Mouse (Mus musculus): Measurements from ENCODE around the gene Angptl4.

Angptl4 gene

GRCm38 (mm10) chr17:33804205-33804604, 22.6 kb upstream of the Angptl4 start:
- no peak for DNase-seq

- DNase-seq, result no peak
Measured at GRCm38 (mm10) chr17:33802221-33802620, 20.6 kb upstream of the Angptl4 start.

GRCm38 (mm10) chr17:33799277-33799676, 17.6 kb upstream of the Angptl4 start:
- no peak for DNase-seq

- no peak for DNase-seq
Measured at GRCm38 (mm10) chr17:33798306-33798705, 16.7 kb upstream of the Angptl4 start.

GRCm38 (mm10) chr17:33788732-33789131, 7.1 kb upstream of the Angptl4 start:
- DNase-seq, result no peak

- DNase-seq, result no peak
Measured at GRCm38 (mm10) chr17:33786375-33786774, 4.7 kb upstream of the Angptl4 start.

- no peak for DNase-seq
Measured at GRCm38 (mm10) chr17:33784939-33785338, 3.3 kb upstream of the Angptl4 start.

- DNase-seq, result peak in 1 of 2 experiments; percentile 29
Measured at GRCm38 (mm10) chr17:33783408-33783807, 1.8 kb upstream of the Angptl4 start.

- DNase-seq, result no peak
Measured at GRCm38 (mm10) chr17:33782067-33782466, 437 bp upstream of the Angptl4 start.

GRCm38 (mm10) chr17:33780431-33780830, 1.2 kb downstream of the Angptl4 start:
- DNase-seq, result no peak

GRCm38 (mm10) chr17:33779967-33780295, 1.7 kb downstream of the Angptl4 start:
- no peak for DNase-seq

- peak; percentile 33 to 43 for DNase-seq
Measured at GRCm38 (mm10) chr17:33779271-33779966, 2.2 kb downstream of the Angptl4 start.

GRCm38 (mm10) chr17:33775287-33775686, 6.3 kb downstream of the Angptl4 start:
- no peak for DNase-seq

- DNase-seq, result no peak
Measured at GRCm38 (mm10) chr17:33774573-33775155, 7.0 kb downstream of the Angptl4 start.

GRCm38 (mm10) chr17:33773871-33774572, 7.6 kb downstream of the Angptl4 start:
- no peak for DNase-seq

GRCm38 (mm10) chr17:33773426-33773825, 8.2 kb downstream of the Angptl4 start:
- DNase-seq, result no peak

GRCm38 (mm10) chr17:33771617-33772016, 10.0 kb downstream of the Angptl4 start:
- DNase-seq, result no peak

GRCm38 (mm10) chr17:33766389-33766788, 15.2 kb downstream of the Angptl4 start:
- DNase-seq, result no peak

GRCm38 (mm10) chr17:33760255-33761165, 21.1 kb downstream of the Angptl4 start, which contains the start of gene Rab11b:
Rab11b (minus strand) TSS chr17:33760530.
- DNase-seq, result peak; percentile 99

GRCm38 (mm10) chr17:33759767-33760254, 21.8 kb downstream of the Angptl4 start:
- DNase-seq, result peak; percentile 88 to 94

- DNase-seq, result no peak
Measured at GRCm38 (mm10) chr17:33757231-33757630, 24.4 kb downstream of the Angptl4 start.

GRCm38 (mm10) chr17:33756108-33756790, 25.4 kb downstream of the Angptl4 start:
- no peak for DNase-seq
